Mouse (Mus musculus) gonadal fat pad, adult 2 months (tissue): ENCODE results near the gene Plekhm3. TPM values are rescaled to one million over a fixed set of nuclear protein-coding genes. Genes with fewer than 3 reads are reported as not detected.

Experiments used
- DNase-seq: peaks from one replicate; pipeline ENCODE4 v3.0.0-alpha.2; 2012; ENCODE audit warnings: low read depth
- polyA plus RNA-seq: library from polyadenylated mRNA; depleted of rRNA; stranded (reverse); fragments of >200 nt; gene quantifications from 2 replicates; pipeline ENCODE4 v1.2.3, GENCODE M21; 2012

Gene Plekhm3
- polyA plus RNA-seq, 1 experiment: 5.1 TPM

DNA sequence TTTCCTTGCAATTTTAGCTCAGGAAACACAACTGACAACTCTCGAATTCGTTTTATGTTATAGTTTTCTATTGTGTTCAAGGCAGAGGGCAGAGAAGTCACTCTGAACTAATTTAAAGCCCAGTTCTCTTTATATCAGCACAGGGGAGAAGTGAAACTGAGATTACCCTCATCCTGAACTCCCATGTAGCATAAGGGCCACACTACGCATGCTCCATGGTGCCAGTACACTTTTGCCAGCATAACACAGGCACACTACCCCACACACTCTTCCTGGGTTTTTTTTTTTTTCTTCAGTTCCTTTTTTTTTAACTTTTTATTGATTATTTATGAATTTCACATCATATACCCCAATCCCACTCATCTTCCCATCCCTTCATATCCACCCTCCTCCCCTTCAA lies 28.1 kb downstream of the Plekhm3 start:
- no peak for DNase-seq

- DNase-seq: no peak
Observed at GRCm38 (mm10) chr1:64927437-64928274, 29.0 kb downstream of the Plekhm3 start.

DNA sequence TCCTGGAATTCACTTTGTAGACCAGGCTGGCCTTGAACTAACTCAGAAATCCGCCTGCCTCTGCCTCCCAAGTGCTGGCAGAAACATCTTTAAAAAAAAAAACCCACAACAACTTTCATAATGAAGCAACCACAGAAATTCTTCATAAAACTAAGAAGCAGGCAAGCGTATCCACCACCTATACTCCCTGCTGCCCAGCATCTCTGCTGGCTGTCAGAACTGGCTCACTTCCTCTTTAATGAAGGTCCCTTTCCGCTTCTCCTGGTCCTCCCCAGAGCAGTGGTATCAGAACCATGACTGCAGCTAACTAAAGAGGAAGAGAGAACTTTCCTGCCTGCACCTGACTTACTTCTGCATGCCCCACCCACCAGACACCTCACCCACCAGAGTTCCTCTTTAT lies 31.0 kb downstream of the Plekhm3 start:
- DNase-seq: no peak

GRCm38 (mm10) chr1:64924283-64924682 lies 32.3 kb downstream of the Plekhm3 start:
- DNase-seq: no peak

DNA sequence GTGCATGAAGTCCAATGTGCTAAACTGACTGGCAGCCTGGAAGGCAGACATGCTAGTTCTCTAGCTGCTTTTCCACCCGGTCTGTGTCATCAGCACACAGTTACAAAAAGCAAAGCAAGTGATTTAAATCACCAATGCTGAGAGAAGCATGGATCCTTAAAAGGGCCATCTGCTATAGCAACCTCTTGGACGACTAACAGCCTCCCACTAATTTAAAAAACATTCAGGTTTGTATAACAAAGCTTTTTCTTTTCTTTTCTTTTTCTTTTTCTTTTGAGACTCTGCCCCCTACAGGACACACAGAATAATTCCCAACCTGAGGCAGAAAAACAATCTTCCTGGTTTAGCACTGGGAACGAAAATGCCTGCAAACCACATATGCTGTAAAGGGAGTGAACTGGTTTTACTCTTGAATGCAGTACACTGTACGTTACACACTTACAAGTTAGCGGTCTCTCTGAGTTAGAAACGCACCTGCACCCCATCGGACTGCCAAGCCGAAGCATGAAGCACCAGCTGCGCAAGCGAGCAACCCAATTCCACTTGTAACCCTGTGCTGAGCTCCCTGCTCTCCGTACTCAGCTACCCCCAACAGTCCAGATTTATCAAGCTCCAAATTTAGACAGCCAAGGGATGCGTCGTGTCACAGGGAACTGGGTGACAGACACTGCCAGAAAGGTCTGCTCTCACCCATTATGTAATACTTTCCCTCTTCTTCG lies 37.7 kb downstream of the Plekhm3 start:
- no peak for DNase-seq

- no peak for DNase-seq
Observed at GRCm38 (mm10) chr1:64917966-64918365, 38.7 kb downstream of the Plekhm3 start.

DNA sequence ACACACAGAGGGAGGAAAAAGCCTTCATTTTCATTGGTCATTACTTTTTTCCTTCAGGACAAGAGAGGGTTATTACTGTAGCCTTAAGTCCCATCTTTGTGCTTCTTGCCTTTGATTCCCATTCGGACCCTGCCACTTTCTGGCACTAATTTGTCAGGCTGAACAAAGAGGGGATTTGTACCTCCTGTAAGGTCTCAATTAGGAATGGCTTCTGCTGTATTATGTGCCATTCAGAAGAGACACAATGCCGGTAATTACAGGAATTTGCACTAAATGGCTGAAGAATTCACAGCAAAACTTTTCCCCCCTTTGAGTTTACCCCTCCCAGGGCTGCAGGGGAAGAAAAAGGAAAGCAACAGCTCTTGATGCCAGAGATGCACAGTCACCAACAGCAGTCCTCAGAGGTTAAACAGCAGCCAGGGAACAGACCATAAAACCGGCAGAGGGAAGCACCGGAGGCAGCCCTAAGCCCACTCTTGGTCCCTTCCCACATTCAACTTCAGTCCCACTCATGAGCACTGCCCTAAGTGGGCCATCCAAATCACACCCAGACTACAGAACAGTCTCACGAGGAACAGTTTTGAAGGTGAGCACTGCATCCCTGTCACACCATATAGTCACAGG lies 39.6 kb downstream of the Plekhm3 start:
- DNase-seq: no peak

DNA sequence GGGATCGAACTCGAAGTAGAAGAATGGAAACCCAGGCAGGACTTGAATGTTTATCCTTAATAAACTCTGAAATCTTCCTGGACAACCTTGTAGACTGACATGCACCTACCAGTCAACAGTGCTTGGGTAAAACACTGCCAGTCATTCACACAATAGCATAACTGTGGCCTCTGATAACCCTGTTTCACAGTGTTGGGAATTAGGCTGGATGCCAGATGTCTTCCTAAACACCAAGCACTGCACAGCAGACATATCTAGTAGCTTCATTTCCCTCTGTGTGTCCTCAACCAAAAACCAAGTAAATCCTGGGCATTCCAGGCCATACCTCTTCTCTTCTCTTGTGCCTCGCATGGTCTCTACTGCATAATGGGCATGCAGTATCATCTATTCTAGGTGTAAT lies 42.3 kb downstream of the Plekhm3 start:
- no peak for DNase-seq

- DNase-seq: peak; percentile 51
Observed at GRCm38 (mm10) chr1:64907740-64908139, 48.9 kb downstream of the Plekhm3 start.

GRCm38 (mm10) chr1:64906226-64906625 lies 50.4 kb downstream of the Plekhm3 start:
- DNase-seq: no peak

GRCm38 (mm10) chr1:64903415-64903814 lies 53.2 kb downstream of the Plekhm3 start:
- DNase-seq: no peak

- DNase-seq: no peak
Observed at GRCm38 (mm10) chr1:64902804-64903203, 53.8 kb downstream of the Plekhm3 start.

- no peak for DNase-seq
Observed at GRCm38 (mm10) chr1:64899763-64900162, 56.9 kb downstream of the Plekhm3 start.

DNA sequence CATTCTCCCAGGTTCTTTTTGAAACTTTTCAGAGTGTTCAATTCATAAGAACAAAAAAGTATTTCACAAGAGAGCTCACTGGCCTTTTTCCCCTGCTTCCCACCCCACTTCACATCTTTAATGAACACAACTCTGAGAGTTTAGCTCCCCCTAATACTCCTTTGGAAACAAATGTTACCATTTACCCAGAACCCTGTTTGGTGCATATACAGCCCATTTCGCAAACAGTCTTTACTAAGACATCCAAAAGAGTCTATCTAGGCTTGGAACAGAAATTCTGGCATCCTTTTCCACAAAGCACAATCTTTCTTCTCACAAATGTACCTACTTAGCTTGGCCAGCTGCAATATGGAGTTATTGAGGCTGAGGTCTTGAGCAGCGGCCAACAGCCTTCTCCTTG lies 59.1 kb downstream of the Plekhm3 start:
- no peak for DNase-seq

DNA sequence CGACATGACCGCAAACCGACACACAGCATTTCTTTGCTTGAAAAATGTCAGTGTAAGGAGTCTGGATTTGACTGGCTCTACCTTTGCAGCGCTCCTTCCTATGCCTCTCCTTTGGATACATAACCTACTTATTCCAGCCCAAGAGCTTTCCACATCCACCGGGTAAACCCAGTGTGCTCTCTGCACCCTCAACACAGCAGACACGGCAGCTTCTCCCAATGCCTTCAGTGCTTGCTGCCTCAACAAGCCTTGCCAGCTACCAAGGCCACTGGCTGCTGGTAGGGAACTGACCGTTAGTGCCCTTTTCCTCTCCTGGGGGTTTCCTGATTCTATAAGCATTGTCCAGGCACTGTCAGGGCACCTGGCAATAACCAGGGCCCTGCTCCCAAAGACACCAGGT lies 62.8 kb downstream of the Plekhm3 start:
- no peak for DNase-seq

GRCm38 (mm10) chr1:64891332-64891731 lies 65.3 kb downstream of the Plekhm3 start:
- DNase-seq: no peak

DNA sequence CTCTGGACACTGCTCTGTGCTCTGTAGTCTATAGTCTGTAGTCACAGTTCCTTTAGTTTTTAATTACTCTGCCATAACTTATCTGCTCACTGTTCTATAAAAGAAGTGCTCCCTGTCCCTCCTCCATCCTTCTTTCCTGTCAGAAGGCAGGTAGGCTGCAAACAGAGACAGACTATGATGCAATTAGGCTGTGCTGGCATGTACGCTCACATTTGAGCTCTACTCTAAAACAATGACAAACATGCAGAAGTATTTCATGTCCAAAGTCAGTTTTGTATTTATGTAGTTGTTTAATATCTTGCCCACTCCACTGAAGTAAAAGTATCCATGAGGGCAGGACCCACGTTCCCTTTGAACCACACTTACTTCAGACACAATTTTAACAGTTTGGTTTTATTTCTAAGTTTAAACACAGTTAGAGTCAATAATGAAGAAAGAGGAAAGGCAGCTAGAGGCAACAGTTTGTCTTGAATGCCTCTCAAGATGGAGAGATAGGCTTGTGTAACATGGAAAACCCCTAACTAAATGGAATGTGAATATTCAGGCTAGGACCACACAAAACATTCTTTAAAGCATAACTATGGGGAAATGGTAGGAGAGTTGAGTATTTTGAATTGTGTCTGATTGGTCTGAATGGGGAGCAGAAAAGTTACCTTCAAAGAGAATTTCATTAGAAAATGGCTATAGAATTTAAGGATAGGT lies 69.0 kb downstream of the Plekhm3 start:
- DNase-seq: no peak

DNA sequence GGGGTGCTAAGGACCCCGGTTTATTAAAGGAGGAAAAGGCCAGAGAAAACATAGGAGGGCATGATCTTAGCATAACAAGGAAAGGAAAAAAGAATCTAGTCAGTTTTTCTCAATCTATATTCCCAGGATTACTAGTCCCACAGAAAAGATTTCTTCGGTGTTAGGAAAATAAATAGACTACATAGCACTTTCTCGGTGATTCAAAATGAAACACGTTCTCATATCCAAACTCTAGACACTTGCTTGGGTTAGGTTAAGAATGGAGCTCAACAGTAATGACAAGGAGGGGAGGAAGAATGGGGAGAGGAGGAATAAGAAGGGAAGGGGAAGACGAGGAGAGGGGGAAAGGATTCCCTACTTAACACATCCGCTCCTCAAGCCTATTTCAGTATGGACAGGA lies 69.9 kb downstream of the Plekhm3 start:
- no peak for DNase-seq

GRCm38 (mm10) chr1:64885328-64885727 lies 71.3 kb downstream of the Plekhm3 start:
- DNase-seq: no peak

GRCm38 (mm10) chr1:64884007-64884406 lies 72.6 kb downstream of the Plekhm3 start:
- DNase-seq: no peak

DNA sequence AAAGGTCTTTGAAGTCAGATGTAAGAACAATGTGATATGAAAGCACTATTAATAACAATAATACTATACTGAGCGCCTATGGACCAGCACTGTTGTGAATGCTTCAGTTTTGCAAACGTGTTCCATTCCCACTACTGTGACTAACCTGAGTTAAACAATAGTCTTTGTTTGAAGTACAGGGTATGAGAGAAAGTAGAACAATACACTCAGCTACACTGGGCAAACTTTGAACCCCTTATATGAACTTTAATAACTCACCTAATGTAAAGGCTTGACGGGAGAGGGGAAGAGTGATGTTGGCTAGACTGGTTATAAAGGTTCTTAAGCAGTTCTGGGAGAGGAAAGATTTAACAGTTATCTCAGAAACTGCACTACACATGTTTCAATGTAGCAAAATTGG lies 76.0 kb downstream of the Plekhm3 start:
- DNase-seq: no peak

DNA sequence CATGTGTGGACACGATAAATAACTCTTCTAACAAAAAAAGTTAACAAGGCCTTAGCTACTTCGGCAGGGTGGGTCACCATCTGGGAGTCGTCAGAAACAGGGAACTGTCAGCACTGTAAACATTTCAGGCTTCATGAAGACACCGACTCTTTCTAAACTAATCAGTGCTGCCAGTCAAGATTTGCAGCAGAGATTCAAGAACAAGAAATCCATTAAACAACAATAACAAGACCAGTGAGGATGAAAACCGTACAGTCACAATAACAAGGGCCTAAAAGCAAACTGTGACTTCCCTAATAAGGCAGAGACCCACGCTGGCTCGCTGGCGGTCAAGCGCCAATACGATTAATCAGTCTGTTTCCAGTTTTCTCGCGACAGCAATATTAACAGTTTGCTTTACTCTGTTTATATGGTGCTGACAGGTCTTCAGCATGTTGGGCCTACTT lies 77.8 kb downstream of the Plekhm3 start:
- DNase-seq: no peak
